Mouse (Mus musculus): ENCODE measurements around the gene Hcn2.
"Not testable (repeated sequence)": the region's sequence is repeated elsewhere in the genome, so short reads cannot be mapped to it uniquely, and the experiment has no call there.

Gene Hcn2

GRCm38 (mm10) chr10:79745898-79746773 lies 29.7 kb downstream of the Hcn2 start, which contains the start of gene Polrmt:
Polrmt (minus strand) TSS chr10:79746581.
- DNase-seq = peak; percentile 98

DNA sequence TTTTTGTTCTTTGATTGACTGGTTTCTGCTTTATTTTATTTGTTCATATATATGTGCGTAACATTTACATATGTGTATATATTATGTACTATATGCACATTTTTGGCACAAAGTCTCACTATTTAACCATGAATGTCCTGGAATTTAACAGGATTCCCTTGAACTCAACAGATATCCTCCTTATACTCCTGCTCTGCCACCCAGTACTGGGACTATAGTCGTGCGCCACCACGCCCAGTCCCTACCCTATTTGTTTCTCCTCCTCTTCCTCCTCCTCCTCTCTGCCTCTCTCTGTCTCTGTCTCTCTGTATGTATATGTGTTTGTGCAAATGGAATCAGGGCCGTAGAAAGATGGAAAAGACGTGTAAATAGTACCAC lies 30.3 kb downstream of the Hcn2 start:
- no peak for DNase-seq

- DNase-seq = no peak
Observed at GRCm38 (mm10) chr10:79748496-79748895, 32.1 kb downstream of the Hcn2 start.

DNA sequence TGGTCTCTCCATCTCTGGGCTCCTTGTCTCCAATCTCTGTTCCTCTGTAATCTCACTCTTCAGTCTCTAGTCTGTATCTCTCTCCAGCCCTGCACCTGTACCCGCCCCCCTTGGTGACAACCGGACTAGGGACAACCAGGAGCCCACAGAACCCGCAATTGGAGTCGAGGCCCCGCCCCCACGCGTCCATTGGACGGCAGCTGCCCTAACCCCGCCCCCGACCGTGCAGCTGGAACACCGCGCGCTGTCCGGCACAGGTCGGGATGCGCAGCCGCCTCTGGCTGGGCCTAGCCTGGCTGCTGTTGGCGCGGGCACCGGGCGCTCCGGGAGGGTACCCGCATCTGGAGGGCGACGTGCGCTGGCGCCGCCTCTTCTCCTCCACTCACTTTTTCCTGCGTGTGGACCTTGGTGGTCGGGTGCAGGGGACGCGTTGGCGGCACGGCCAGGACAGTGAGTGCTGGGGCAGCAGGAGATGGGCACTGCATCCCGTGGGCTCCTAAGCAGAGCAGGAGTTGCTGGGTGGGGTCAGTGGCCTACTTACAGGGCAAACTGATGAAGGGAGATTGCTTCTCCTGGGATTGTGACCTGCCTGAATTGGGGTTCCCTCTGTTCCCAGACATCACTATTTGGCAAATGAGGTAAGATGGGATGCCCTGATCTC lies 38.6 kb downstream of the Hcn2 start, which contains the start of gene Fgf22:
TSS of gene Fgf22 (plus strand) at position 221 of the 661 bp plus-strand sequence.
- peak; percentile 90 for DNase-seq

- no peak for DNase-seq
Observed at GRCm38 (mm10) chr10:79755854-79756253, 39.4 kb downstream of the Hcn2 start.

DNA sequence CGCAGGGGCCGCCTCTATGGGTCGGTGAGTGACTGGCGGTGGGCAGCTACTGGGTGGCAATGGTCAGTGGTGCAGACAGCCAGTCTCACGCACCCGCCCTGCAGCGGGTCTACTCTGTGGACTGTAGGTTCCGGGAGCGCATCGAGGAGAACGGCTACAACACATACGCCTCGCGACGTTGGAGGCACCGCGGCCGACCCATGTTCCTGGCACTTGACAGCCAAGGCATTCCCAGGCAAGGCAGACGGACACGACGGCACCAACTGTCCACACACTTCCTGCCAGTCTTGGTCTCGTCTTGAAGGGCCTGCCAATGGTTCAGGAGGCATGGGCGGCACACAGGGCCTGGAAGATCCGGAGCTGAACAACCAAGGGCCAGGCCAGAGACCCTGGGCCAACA lies 40.2 kb downstream of the Hcn2 start:
- DNase-seq = no peak

GRCm38 (mm10) chr10:79759675-79760074 lies 43.2 kb downstream of the Hcn2 start:
- not testable (repeated sequence) for DNase-seq

DNA sequence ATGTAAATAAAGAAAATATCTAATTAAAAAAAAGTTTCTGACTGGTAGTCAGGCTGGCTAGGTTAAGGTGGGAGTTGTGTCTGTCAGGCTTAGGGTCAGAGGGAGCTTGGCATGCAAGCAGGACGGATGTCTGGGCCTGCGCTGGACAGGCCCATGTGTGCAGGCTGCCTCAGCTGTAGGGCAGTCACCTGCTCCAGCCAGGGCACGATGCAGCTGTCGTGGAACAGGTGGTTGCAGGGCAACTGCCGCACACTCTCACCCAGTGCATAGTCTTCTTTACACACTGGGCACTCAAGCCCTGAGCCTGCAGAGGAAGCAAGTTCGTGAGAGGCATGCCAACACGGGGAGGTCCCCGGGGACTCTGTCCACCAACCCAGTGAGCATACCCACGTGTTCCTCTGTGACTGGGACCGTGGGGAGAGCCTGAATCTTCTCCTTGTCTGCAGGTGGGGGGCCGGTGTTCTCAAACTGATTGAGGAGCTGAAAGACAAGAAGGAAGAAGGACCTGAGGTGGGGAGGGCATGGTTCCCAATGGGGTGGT lies 44.2 kb downstream of the Hcn2 start:
- DNase-seq = no peak

- DNase-seq = no peak
Observed at GRCm38 (mm10) chr10:79762875-79763274, 46.4 kb downstream of the Hcn2 start.

DNA sequence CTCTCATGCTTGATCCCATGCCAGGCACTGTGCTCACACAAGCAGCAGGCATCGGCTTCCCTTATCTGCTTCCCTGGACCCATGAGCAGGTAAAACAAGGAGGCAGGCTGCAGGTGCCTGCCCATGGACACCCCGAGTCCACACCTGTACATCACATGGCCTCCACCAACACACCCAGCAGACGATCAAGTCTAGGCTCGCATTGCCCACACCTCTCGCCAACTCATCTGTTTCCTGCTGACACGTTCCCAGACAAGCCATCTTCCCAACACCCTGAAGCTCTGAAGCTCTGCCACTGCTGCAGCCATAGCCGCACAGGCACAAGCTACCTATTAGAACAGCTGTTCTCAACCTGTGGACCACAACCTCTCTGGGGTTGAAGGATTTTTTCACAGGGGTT lies 47.8 kb downstream of the Hcn2 start:
- no peak for DNase-seq

GRCm38 (mm10) chr10:79765228-79765745 lies 48.9 kb downstream of the Hcn2 start:
- DNase-seq = no peak

GRCm38 (mm10) chr10:79766001-79766507 lies 49.6 kb downstream of the Hcn2 start:
- no peak for DNase-seq

GRCm38 (mm10) chr10:79766508-79767325 lies 50.3 kb downstream of the Hcn2 start, which contains the start of gene Rnf126:
Rnf126 (minus strand) TSS chr10:79766952.
- peak; percentile 98 for DNase-seq

DNA sequence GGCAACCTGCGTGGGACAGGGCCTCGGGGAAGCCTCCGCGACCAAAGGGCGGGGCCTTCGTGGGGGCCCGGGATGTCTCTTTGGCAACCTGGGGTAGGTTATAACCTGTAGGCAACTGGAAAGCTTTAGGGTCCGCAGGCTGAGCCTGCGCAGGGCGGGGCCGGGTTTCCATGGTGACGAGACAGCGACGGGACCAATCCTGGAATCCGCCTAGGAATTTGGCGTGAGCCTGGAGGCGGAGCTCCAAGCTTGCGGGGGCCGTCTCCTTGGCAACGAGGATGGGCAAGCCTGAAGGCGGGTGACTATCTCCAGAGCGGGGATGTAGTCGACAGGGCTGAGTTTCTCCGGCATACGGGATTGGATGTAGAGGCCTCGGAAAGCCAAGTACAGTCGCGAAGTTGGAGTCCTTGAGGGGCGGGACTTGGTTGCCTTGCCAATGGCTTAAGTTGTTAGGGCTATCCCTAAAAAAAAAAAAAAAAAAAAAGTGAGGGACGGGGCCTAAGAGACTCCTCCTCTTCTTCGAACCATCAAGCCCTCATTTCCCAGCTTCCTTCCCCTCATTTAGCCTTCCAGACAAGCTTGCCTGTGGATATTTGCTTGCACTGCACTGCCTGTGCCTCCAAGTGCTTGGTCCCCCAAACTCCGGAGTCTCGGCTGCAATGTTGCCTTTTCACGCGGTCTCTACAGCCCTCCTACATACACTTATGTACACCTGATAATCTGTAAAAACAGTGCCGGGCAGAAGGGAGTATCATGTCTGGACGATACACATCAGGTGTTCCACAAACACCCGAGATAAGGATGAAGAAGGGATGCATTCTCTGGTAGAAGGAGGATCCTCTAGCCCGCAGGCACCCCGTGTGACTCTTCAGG lies 51.2 kb downstream of the Hcn2 start:
- DNase-seq = peak; percentile 98

DNA sequence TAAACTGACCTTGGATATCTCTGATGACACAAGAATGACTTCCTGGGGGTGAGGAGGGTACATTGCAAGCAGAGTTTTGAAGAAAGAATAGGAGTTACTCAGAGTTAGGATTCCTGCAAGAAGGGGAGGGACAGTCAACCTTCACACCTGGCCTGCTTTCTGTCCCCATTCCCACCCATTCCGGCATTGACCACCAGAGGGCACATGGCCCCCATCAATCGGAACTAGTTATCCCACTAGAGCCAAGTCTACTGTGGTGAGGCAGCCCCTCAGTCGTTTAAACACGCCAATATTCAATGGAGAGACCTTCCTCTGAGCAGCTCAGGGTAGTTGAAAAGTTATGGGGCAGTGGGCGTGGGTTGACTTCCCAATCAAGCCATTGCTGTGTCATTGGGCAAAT lies 52.0 kb downstream of the Hcn2 start:
- DNase-seq = peak; percentile 71

- DNase-seq = no peak
Observed at GRCm38 (mm10) chr10:79769329-79769728, 52.9 kb downstream of the Hcn2 start.

DNA sequence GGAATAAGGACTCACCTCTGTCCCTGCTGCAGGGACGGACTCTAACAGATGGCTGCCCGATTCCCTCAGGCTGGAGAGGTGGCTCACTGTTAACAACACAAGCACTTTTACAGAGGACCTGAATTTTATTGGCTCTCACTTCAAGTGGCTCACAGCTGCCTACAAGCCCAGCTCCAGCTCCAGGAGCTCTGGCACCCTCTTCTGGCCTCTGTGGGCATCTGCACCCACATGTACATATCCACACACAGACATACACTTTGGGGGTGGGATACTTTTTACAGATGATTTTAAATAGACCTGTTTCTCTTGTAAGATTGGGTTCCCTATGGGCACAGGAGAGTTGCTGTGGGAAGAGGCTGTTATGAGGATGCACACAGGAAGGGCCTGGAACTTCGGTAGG lies 55.9 kb downstream of the Hcn2 start:
- DNase-seq = no peak

- DNase-seq = no peak
Observed at GRCm38 (mm10) chr10:79773208-79773607, 56.8 kb downstream of the Hcn2 start.

GRCm38 (mm10) chr10:79774486-79775279 lies 58.2 kb downstream of the Hcn2 start:
- no peak for DNase-seq

- DNase-seq = no peak
Observed at GRCm38 (mm10) chr10:79777103-79777531, 60.7 kb downstream of the Hcn2 start, which contains the start of gene Fstl3. Fstl3 (plus strand) TSS chr10:79777272.

Measured in right cerebral cortex, adult 18-20 months (tissue).